Mouse (Mus musculus) kidney, postnatal 0 days (tissue): ENCODE data around the gene Khdrbs1. TPM values are rescaled to one million over a fixed set of nuclear protein-coding genes. Genes with fewer than 3 reads are reported as not detected.
"Not testable (repeated sequence)": the region's sequence is repeated elsewhere in the genome, so short reads cannot be mapped to it uniquely, and the experiment has no call there.

Experiments
- ATAC-seq: fragments of 200-750 bp; cut with Nextera tagmentation; replicated peaks from 2 replicates; pipeline ENCODE4 v1.8.0; 2017; ENCODE audit warnings: low read depth, moderate number of reproducible peaks, moderate TSS enrichment, moderate library complexity; ENCODE audit not compliant: low FRiP score
- DNase-seq: peaks from one replicate; pipeline ENCODE4 v3.0.0-alpha.2; 2016; ENCODE audit warnings: low spot score
- H3K27ac ChIP-seq: fragments of 300-500 bp; sonication (generic); 2 replicates; pipeline ENCODE4 v1.5.1; 2014; ENCODE audit warnings: mild to moderate bottlenecking
- H3K27me3 ChIP-seq: fragments of 300-500 bp; sonication (generic); 2 replicates; pipeline ENCODE4 v1.6.1; 2014; ENCODE audit warnings: low read length, mixed read lengths; ENCODE audit not compliant: insufficient read depth
- H3K36me3 ChIP-seq: fragments of 300-500 bp; sonication (generic); 2 replicates; pipeline ENCODE4 v1.6.1; 2014; ENCODE audit warnings: low read length, mixed read lengths; ENCODE audit not compliant: insufficient read depth
- H3K4me1 ChIP-seq: fragments of 300-500 bp; sonication (generic); replicated peaks from 2 replicates; pipeline ENCODE4 v1.6.1; 2014; ENCODE audit warnings: antibody characterized with exemption, low read length, mixed read lengths; ENCODE audit not compliant: insufficient read depth
- H3K4me2 ChIP-seq: fragments of 300-500 bp; sonication (generic); 2 replicates; pipeline ENCODE4 v1.6.1; 2014; ENCODE audit warnings: mild to moderate bottlenecking, low read length, moderate library complexity, mixed read lengths
- H3K4me3 ChIP-seq: fragments of 300-500 bp; sonication (generic); replicated peaks from 2 replicates; pipeline ENCODE4 v1.5.1; 2014; ENCODE audit warnings: low read depth, low read length
- H3K9ac ChIP-seq: fragments of 300-500 bp; sonication (generic); 2 replicates; pipeline ENCODE4 v1.6.1; 2014; ENCODE audit warnings: low read depth, low read length
- H3K9me3 ChIP-seq: fragments of 300-500 bp; sonication (generic); replicated peaks from 2 replicates; pipeline ENCODE4 v1.6.1; 2016; ENCODE audit warnings: low read length, inconsistent platforms, mixed read lengths
- CTCF ChIP-seq: IDR thresholded peaks from 2 replicates; pipeline ENCODE4 v1.5.1; 2016; ENCODE audit warnings: antibody characterized with exemption, low read depth, mild to moderate bottlenecking, moderate library complexity
- WGBS: fragments of 180-500 bp; shearing (Covaris S2); extraction: QIAGEN DNeasy Blood & Tissue Kit; methylation state at CpG from one replicate; pipeline ENCODE4 v1.1.7; 2014; 5-methylcytosine and 5-hydroxymethylcytosine counted together
- polyA plus RNA-seq: library from polyadenylated mRNA; unstranded; fragments of >200 nt; fragmentation: Nextera tagmentation; extraction: Ambion mirVana; gene quantifications from 2 replicates; pipeline ENCODE4 v1.2.1, GENCODE M21; 2015

The Khdrbs1 gene
- polyA plus RNA-seq, 1 experiment from 2014 or later: 86.4 TPM

DNA sequence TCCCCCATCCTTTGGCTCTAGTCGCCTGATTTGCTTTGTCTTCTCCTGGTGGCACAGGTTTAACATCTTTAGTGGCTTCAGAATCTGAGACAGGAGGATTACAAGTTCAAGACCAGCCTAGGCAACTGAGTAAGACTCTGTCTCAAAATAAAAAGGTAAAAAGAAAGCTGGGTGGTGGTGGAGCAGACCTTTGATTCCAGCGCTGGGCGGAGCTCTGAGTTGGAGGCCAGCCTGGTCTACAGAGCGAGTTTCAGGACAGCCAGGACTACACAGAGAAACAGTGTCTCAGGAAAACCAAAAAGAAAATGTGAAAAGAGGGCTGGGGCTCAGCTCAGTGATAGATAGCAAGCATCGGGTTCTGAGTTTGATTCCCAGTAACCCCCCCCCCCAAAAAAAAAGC, 41.4 kb upstream of the Khdrbs1 start:
- H3K9ac ChIP-seq: no peak overlapping the region
- WGBS: 82% methylated on average over 5 of the region's 5 CpGs
- H3K9me3 ChIP-seq: no peaks in the 10 kb centered on the region
- no peaks in the 10 kb centered on the region for H3K36me3 ChIP-seq
- ATAC-seq: no peak
- no peaks in the 10 kb centered on the region; the same call in 1 of the 2 replicates for H3K4me1 ChIP-seq
- no peaks in the 10 kb centered on the region for H3K27me3 ChIP-seq
- no peak overlapping the region for H3K4me2 ChIP-seq
- TF ChIP-seq CTCF: no peak
- H3K4me3 ChIP-seq: no peak overlapping the region
- no peak for DNase-seq
- H3K27ac ChIP-seq: no peak overlapping the region

DNA sequence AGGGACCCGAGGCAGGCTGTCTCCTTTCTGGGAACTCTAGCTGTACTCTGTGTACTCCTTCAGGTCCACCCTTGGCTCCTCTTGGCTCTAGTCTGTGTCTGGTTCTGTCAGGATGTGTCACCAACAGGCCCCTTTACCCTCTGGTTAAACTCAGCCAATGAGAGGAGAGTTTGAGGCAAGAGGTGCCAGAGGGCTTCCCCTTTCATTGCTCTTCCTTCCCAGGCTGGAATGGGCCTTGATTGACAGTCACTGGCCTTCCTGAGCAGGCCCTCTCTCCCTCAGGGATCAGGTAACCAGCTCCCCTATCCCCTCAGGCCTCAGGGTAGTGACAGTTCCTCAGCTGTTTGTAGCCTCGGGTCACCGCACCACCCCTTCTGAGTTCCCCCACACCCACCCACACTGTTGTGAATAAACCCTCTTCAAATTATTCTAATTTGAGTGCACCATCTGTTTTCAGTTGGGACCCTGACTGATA, 40.8 kb upstream of the Khdrbs1 start:
- Histone ChIP-seq H3K9me3 (no peaks in the 10 kb centered on the region), H3K27me3 (no peaks in the 10 kb centered on the region), H3K4me1 (no peaks in the 10 kb centered on the region; the same call in 1 of the 2 replicates), H3K9ac (no peak overlapping the region), H3K4me3 (no peak overlapping the region), H3K36me3 (no peaks in the 10 kb centered on the region), H3K27ac (no peak overlapping the region), H3K4me2 (no peak overlapping the region)
- WGBS: 31% methylated on average over 3 of the region's 3 CpGs
- no peak for TF ChIP-seq CTCF
- DNase-seq (peak; percentile 46), ATAC-seq (peak; percentile 12; the same call in 1 of the 2 replicates)

GRCm38 (mm10) chr4:129781881-129782675, 40.0 kb upstream of the Khdrbs1 start:
- Histone ChIP-seq H3K27ac (no peak overlapping the region), H3K4me2 (no peak overlapping the region), H3K9me3 (no peaks in the 10 kb centered on the region), H3K4me1 (no peaks in the 10 kb centered on the region; the same call in 1 of the 2 replicates), H3K4me3 (no peak overlapping the region), H3K9ac (no peak overlapping the region), H3K27me3 (no peaks in the 10 kb centered on the region), H3K36me3 (no peaks in the 10 kb centered on the region)
- WGBS: 43% methylated on average over 4 of the region's 4 CpGs
- no peak for TF ChIP-seq CTCF
- peak; percentile 53 for DNase-seq
- ATAC-seq: peak; percentile 36

DNA sequence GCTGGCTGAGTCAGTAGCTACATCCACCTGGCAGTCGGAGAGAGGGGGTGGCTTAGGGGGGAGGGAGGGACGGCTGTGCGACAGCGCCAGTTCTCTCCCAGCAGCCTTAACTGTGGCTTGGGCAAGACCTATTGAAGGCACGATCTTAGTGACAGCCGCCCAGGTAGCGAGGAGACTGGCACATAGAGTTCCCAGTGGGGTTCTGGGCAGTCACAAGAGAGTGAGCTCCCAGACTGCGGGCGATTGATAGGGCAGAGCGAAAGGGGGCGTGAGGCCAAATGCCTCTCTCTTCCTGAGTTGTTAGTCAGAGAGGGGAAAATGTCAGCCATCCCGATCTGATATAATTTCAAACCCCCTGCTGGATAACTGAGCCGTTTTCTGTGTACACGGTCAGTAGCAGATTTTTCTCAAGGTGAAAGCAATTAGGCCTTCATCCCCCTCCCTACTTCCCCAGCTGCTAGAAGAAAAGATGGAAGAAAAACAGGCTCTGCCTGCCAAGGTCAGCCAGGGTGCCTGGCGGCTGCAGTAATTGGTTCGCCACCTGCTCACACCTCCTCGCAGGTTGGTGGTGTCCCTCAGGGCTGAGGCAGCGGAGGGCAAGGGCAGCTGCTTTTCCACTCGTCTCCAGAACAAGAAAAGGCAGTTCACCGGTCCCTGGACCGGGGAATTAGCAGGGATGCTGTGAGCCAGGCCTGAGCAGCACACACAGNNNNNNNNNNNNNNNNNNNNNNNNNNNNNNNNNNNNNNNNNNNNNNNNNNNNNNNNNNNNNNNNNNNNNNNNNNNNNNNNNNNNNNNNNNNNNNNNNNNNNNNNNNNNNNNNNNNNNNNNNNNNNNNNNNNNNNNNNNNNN, 29.8 kb upstream of the Khdrbs1 start:
- Histone ChIP-seq H3K4me2 (peak overlapping the region; percentile 35), H3K4me1 (peaks cover 4% of the 10 kb centered on the region; the same call in 1 of the 2 replicates), H3K9ac (0 out of 2 replicates have a peak overlapping the region, but pooled peaks have one; percentile 35), H3K4me3 (no peak overlapping the region), H3K36me3 (no peaks in the 10 kb centered on the region), H3K27me3 (0 out of 2 replicates have a peak, but pooled peaks cover 2% of the 10 kb centered on the region), H3K27ac (peak overlapping the region; percentile 57), H3K9me3 (no peaks in the 10 kb centered on the region)
- ATAC-seq (peak; percentile 80; the same call in 1 of the 2 replicates), DNase-seq (peak; percentile 41)
- no peak for TF ChIP-seq CTCF
- 6% methylated on average over 21 of the region's 21 CpGs for WGBS

GRCm38 (mm10) chr4:129771314-129771671, 29.2 kb upstream of the Khdrbs1 start:
- H3K9ac ChIP-seq: 0 out of 2 replicates have a peak overlapping the region, but pooled peaks have one; percentile 35
- TF ChIP-seq CTCF: no peak

GRCm38 (mm10) chr4:129770600-129770999, 28.5 kb upstream of the Khdrbs1 start:
- Histone ChIP-seq H3K4me3 (no peak overlapping the region), H3K9me3 (no peaks in the 10 kb centered on the region), H3K27me3 (0 out of 2 replicates have a peak, but pooled peaks cover 2% of the 10 kb centered on the region), H3K27ac (no peak overlapping the region), H3K4me1 (peaks cover 4% of the 10 kb centered on the region; the same call in 1 of the 2 replicates), H3K9ac (no peak overlapping the region), H3K36me3 (no peaks in the 10 kb centered on the region), H3K4me2 (no peak overlapping the region)
- DNase-seq (no peak), ATAC-seq (no peak)
- 64% methylated on average over 6 of the region's 6 CpGs for WGBS
- no peak for TF ChIP-seq CTCF

More at GRCm38 (mm10) chr4:129771314-129771671, 29.2 kb upstream of the Khdrbs1 start:
- Histone ChIP-seq H3K4me1 (peaks cover 4% of the 10 kb centered on the region; the same call in 1 of the 2 replicates), H3K4me3 (no peak overlapping the region), H3K4me2 (peak overlapping the region; percentile 35; the same call in 1 of the 2 replicates), H3K9me3 (no peaks in the 10 kb centered on the region), H3K27me3 (0 out of 2 replicates have a peak, but pooled peaks cover 2% of the 10 kb centered on the region), H3K36me3 (no peaks in the 10 kb centered on the region), H3K27ac (peak overlapping the region; percentile 57)
- ATAC-seq: 0 out of 2 replicates have a peak, but pooled peaks have one; percentile 10
- 16% methylated on average over 7 of the region's 7 CpGs for WGBS
- DNase-seq: peak; percentile 50

GRCm38 (mm10) chr4:129768742-129769141, 26.6 kb upstream of the Khdrbs1 start:
- WGBS: 77% methylated on average over 3 of the region's 3 CpGs
- H3K4me3 ChIP-seq, H3K9ac ChIP-seq, H3K27ac ChIP-seq, ATAC-seq, H3K36me3 ChIP-seq, DNase-seq, H3K27me3 ChIP-seq, H3K4me2 ChIP-seq, H3K9me3 ChIP-seq, H3K4me1 ChIP-seq: not testable (repeated sequence)
